Mouse (Mus musculus) lung, adult 2 months (tissue): ENCODE measurements around the gene Sstr3.

Experiments used
- CTCF ChIP-seq: fragments of 200-500 bp; IDR thresholded peaks from 2 replicates; pipeline ENCODE4 v1.5.1; 2011; ENCODE audit warnings: mild to moderate bottlenecking, low read length, control low read depth; ENCODE audit not compliant: insufficient read depth
- POLR2A ChIP-seq: fragments of 200-500 bp; IDR thresholded peaks from 2 replicates; pipeline ENCODE4 v1.6.1; 2011; ENCODE audit warnings: low read depth, mild to moderate bottlenecking, control low read depth, low read length, borderline replicate concordance; ENCODE audit errors: extremely low read depth

DNA sequence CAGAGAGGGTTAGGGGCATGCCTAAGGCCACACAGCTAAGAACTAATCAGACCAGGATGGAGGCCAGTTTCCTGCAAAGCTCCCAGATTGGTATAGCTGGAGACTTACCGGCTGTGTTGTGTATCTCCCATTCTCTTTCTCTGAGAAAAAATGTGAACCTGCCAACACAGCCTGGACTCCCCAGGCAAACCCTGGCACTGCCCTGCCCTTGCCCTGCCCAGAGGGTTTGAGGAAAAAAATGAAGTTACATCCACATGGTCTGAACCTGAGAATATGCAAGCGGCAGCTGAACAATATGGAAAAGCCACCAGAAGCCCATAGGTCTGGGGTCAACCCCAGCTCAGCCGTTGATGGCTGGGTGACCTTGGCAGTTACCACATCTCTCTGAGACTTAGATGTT lies 55.2 kb downstream of the Sstr3 start:
- TF ChIP-seq CTCF = no peak
- TF ChIP-seq POLR2A = no peak
